Mouse (Mus musculus) MEL (cell line): ENCODE results near the gene Col18a1. TPM values are rescaled to one million over a fixed set of nuclear protein-coding genes. Genes with fewer than 3 reads are reported as not detected.
A peak's percentile ranks its signal among the peaks of the same experiment; 100 is the strongest.

Experiments
- DNase-seq: peaks from one replicate; pipeline ENCODE4 v3.0.0; 2011; ENCODE audit warnings: low read depth, low spot score
- H3K27ac ChIP-seq: 2 replicates; pipeline ENCODE4 v1.5.1; 2012; ENCODE audit warnings: low read depth, mild to moderate bottlenecking, control low read depth, low read length, moderate library complexity; ENCODE audit not compliant: control insufficient read depth
- H3K27me3 ChIP-seq, 2 experiments: fragments of 150-350 bp in 1 of 2; sonication (generic) in 1 of 2; 2 replicates each; pipeline ENCODE4 v1.6.1; 2012; ENCODE audit warnings: low read length in 2 of 2, mild to moderate bottlenecking in 2 of 2, improper control_type of control experiment in 1 of 2, moderate library complexity in 1 of 2; ENCODE audit not compliant: insufficient read depth in 2 of 2, control insufficient read depth in 1 of 2
- H3K36me3 ChIP-seq, 2 experiments: 2 replicates each; pipeline ENCODE4 v1.6.1; 2012 to 2014; ENCODE audit warnings: low read length in 2 of 2, improper control_type of control experiment in 1 of 2, inconsistent platforms in 1 of 2, mild to moderate bottlenecking in 1 of 2; ENCODE audit not compliant: insufficient read depth in 2 of 2, control insufficient read depth in 1 of 2
- H3K4me1 ChIP-seq, 2 experiments: fragments of 150-350 bp in 1 of 2; sonication (generic) in 1 of 2; 2 replicates each; pipeline ENCODE4 v1.6.1; 2012; ENCODE audit warnings: low read length in 2 of 2, improper control_type of control experiment in 1 of 2, mild to moderate bottlenecking in 1 of 2; ENCODE audit not compliant: insufficient read depth in 2 of 2, control insufficient read depth in 1 of 2
- H3K4me3 ChIP-seq, 2 experiments: fragments of 150-350 bp in 1 of 2; sonication (generic) in 1 of 2; 2 replicates each; pipeline ENCODE4 v1.5.1; 2012; ENCODE audit warnings: low read depth in 2 of 2, low read length in 2 of 2, mild to moderate bottlenecking in 2 of 2, moderate library complexity in 2 of 2, control low read depth in 1 of 2, improper control_type of control experiment in 1 of 2; ENCODE audit not compliant: control insufficient read depth in 1 of 2, insufficient read depth in 1 of 2
- H3K79me2 ChIP-seq: 2 replicates; pipeline ENCODE4 v1.6.1; 2012; ENCODE audit warnings: mild to moderate bottlenecking, low read length, moderate library complexity; ENCODE audit not compliant: control insufficient read depth, poor library complexity, insufficient read depth
- H3K9ac ChIP-seq: 2 replicates; pipeline ENCODE4 v1.6.1; 2012; ENCODE audit warnings: low read depth, mild to moderate bottlenecking, control low read depth, low read length, moderate library complexity; ENCODE audit not compliant: control insufficient read depth, poor library complexity, severe bottlenecking
- H3K9me3 ChIP-seq: fragments of 150-350 bp; sonication (generic); replicated peaks from 2 replicates; pipeline ENCODE4 v1.6.1; 2012; ENCODE audit warnings: mild to moderate bottlenecking, low read length, improper control_type of control experiment, moderate library complexity; ENCODE audit not compliant: insufficient read depth
- BHLHE40 ChIP-seq: IDR thresholded peaks from 2 replicates; pipeline ENCODE4 v1.6.1; 2012; ENCODE audit warnings: low read depth, mild to moderate bottlenecking, inconsistent platforms, low read length, improper control_type of control experiment, borderline replicate concordance
- CHD1 ChIP-seq: IDR thresholded peaks from 2 replicates; pipeline ENCODE4 v1.6.1; 2012; ENCODE audit warnings: low read depth, mild to moderate bottlenecking, inconsistent platforms, low read length, improper control_type of control experiment
- E2F4 ChIP-seq: IDR thresholded peaks from 2 replicates; pipeline ENCODE4 v1.6.1; 2011; ENCODE audit warnings: low read depth, low read length, improper control_type of control experiment, borderline replicate concordance
- EP300 ChIP-seq, 2 experiments: IDR thresholded peaks; 2 replicates each; pipeline ENCODE4 v1.6.1; 2011; ENCODE audit warnings: improper control_type of control experiment in 2 of 2, low read length in 2 of 2, low read depth in 1 of 2, mild to moderate bottlenecking in 1 of 2
- HCFC1 ChIP-seq: IDR thresholded peaks from 2 replicates; pipeline ENCODE4 v1.6.1; 2012; ENCODE audit warnings: low read depth, mild to moderate bottlenecking, inconsistent platforms, low read length, improper control_type of control experiment, moderate library complexity
- MAX ChIP-seq: IDR thresholded peaks from 2 replicates; pipeline ENCODE4 v1.6.1; 2011; ENCODE audit warnings: low read length, improper control_type of control experiment
- MAZ ChIP-seq: IDR thresholded peaks from 2 replicates; pipeline ENCODE4 v1.6.1; 2012; ENCODE audit warnings: low read depth, mild to moderate bottlenecking, inconsistent platforms, low read length, improper control_type of control experiment
- MYB ChIP-seq: IDR thresholded peaks from 2 replicates; pipeline ENCODE4 v1.6.1; 2011; ENCODE audit warnings: mild to moderate bottlenecking, low read depth, low read length, improper control_type of control experiment
- NELFE ChIP-seq: IDR thresholded peaks from 2 replicates; pipeline ENCODE4 v1.6.1; 2011; ENCODE audit warnings: low read depth, low read length, improper control_type of control experiment
- POLR2A ChIP-seq, 2 experiments: IDR thresholded peaks; 2 replicates each; pipeline ENCODE4 v1.6.1; 2011 to 2012; ENCODE audit warnings: low read length in 2 of 2, mild to moderate bottlenecking in 2 of 2, control low read depth in 1 of 2, improper control_type of control experiment in 1 of 2, low read depth in 1 of 2, moderate library complexity in 1 of 2; ENCODE audit not compliant: control insufficient read depth in 1 of 2, insufficient read depth in 1 of 2, poor library complexity in 1 of 2
- RAD21 ChIP-seq: IDR thresholded peaks from 2 replicates; pipeline ENCODE4 v1.6.1; 2011; ENCODE audit warnings: mild to moderate bottlenecking, low read depth, low read length, improper control_type of control experiment
- RCOR1 ChIP-seq: IDR thresholded peaks from 2 replicates; pipeline ENCODE4 v1.6.1; 2012; ENCODE audit warnings: low read depth, mild to moderate bottlenecking, inconsistent platforms, low read length, improper control_type of control experiment
- SIN3A ChIP-seq: IDR thresholded peaks from 2 replicates; pipeline ENCODE4 v1.6.1; 2012; ENCODE audit warnings: low read length, improper control_type of control experiment, inconsistent platforms
- SMC3 ChIP-seq: IDR thresholded peaks from 2 replicates; pipeline ENCODE4 v1.6.1; 2011; ENCODE audit warnings: low read depth, low read length, improper control_type of control experiment
- TBP ChIP-seq: IDR thresholded peaks from 2 replicates; pipeline ENCODE4 v1.8.0; 2011; ENCODE audit warnings: low read depth, low read length, improper control_type of control experiment
- TCF12 ChIP-seq: IDR thresholded peaks from 2 replicates; pipeline ENCODE4 v1.6.1; 2014; ENCODE audit warnings: low read depth, mild to moderate bottlenecking, inconsistent platforms, low read length, improper control_type of control experiment, moderate library complexity
- UBTF ChIP-seq: IDR thresholded peaks from 2 replicates; pipeline ENCODE4 v1.6.1; 2012; ENCODE audit warnings: low read depth, mild to moderate bottlenecking, inconsistent platforms, low read length, improper control_type of control experiment, moderate library complexity, borderline replicate concordance; ENCODE audit not compliant: insufficient read depth
- ZKSCAN1 ChIP-seq: IDR thresholded peaks from 2 replicates; pipeline ENCODE4 v1.6.1; 2012; ENCODE audit warnings: low read depth, mild to moderate bottlenecking, inconsistent platforms, low read length, improper control_type of control experiment, moderate library complexity
- ZMIZ1 ChIP-seq: IDR thresholded peaks from 2 replicates; pipeline ENCODE4 v1.6.1; 2012; ENCODE audit warnings: low read depth, mild to moderate bottlenecking, inconsistent platforms, low read length, improper control_type of control experiment, moderate library complexity
- ZNF384 ChIP-seq: IDR thresholded peaks from 2 replicates; pipeline ENCODE4 v1.6.1; 2012; ENCODE audit warnings: low read depth, mild to moderate bottlenecking, inconsistent platforms, low read length, improper control_type of control experiment
- polyA plus RNA-seq, 2 experiments: library from polyadenylated mRNA; stranded (reverse) in 1 of 2; unstranded in 1 of 2; fragments of >175 nt in 1 of 2; fragments of >200 nt in 1 of 2; gene quantifications; 2 replicates each; pipeline versions ENCODE4 v1.2.1 to v1.2.4; 2012; ENCODE audit warnings: low replicate concordance in 2 of 2, low read depth in 1 of 2; ENCODE audit not compliant: insufficient read length in 2 of 2, insufficient read depth in 1 of 2, missing spikeins in 1 of 2
- total RNA-seq: library from RNA; depleted of rRNA; stranded (reverse); fragments of 300-350 nt; gene quantifications from 2 replicates; pipeline ENCODE4 v1.2.3, GENCODE M21; 2012

The Col18a1 gene
- total and polyA plus RNA-seq, 3 experiments, result 0.46 to 1.3 TPM; not detected in 1

DNA sequence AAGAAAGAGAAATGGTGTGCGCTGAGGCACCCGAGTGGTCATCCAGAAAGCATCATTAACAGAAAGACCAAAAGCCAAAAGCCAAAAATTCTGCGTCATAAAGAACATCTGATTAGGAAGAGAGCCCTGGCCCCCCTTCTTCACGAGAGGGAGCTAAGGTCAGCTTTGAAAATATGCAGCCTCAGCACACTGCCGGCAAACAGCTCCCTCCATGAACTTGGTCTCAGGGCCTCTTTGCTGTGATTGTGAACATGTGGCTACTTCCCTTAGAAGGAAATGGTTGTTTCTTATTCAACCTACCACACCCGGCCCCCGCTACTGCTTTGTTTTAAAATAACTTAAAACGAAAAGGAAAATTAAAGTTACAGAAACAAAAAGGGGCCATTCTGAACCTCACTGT is 48.2 kb upstream of the Col18a1 start:
- no peak for TF ChIP-seq E2F4
- TF ChIP-seq RAD21, result no peak
- no peak for TF ChIP-seq MAX
- TF ChIP-seq RCOR1, result no peak
- no peak for TF ChIP-seq NELFE
- TF ChIP-seq MYB, result no peak
- no peak for TF ChIP-seq UBTF
- TF ChIP-seq POLR2A (IDR thresholded peaks at IDR 0.05; ENCODE audit: control insufficient read depth in 1 of 2, insufficient read depth in 1 of 2, low read depth in 1 of 2, low read length in 2 of 2, poor library complexity in 1 of 2), result no peak
- TF ChIP-seq ZNF384, result no peak
- Histone ChIP-seq H3K9ac (no peak overlapping the region), H3K36me3 (peaks cover 0 to 34% of the 10 kb centered on the region in 2 experiments; a peak in 2 of 4 replicates), H3K79me2 (no peaks in the 10 kb centered on the region), H3K9me3 (no peaks in the 10 kb centered on the region), H3K4me3 (no peak overlapping the region), H3K27ac (peak overlapping the region; percentile 7; the same call in 1 of the 2 replicates), H3K27me3 (no peaks in the 10 kb centered on the region), H3K4me1 (peaks cover 0 to 67% of the 10 kb centered on the region in 2 experiments; a peak in 3 of 4 replicates)
- DNase-seq, result no peak

DNA sequence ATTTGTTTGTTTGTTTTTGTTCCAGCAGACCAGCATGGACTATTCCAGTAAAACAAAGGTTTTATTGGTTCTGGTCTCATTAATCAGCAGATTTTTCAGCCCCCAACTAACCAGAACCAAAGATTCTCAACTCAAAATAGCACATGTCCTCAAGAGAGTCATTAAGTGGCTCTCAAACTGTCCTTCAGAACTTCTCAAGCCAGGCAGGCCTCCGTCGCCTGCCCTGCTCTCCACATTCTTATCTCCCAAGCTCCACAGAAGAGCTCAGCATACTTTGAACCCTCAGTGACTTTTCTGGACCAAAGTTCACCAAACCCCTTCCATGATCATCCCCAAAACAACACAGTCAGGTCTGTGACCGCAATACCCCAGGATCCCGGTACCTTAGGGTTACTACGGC is 47.1 kb upstream of the Col18a1 start:
- TF ChIP-seq ZKSCAN1 (no peak), TBP (no peak), BHLHE40 (no peak), TCF12 (no peak), SMC3 (no peak), ZMIZ1 (no peak), UBTF (no peak), MAZ (no peak), HCFC1 (no peak), EP300 (IDR thresholded peaks at IDR 0.05; ENCODE audit: low read depth in 1 of 2, low read length in 2 of 2) (no peak), CHD1 (no peak), SIN3A (no peak), ZNF384 (no peak)
- TF ChIP-seq, all 39 proteins: peak for 0
- Histone ChIP-seq H3K4me3 (no peak overlapping the region), H3K9ac (no peak overlapping the region), H3K27me3 (no peaks in the 10 kb centered on the region), H3K79me2 (no peaks in the 10 kb centered on the region), H3K27ac (no peak overlapping the region), H3K4me1 (peaks cover 0 to 63% of the 10 kb centered on the region in 2 experiments; a peak in 3 of 4 replicates), H3K9me3 (no peaks in the 10 kb centered on the region), H3K36me3 (peaks cover 0 to 31% of the 10 kb centered on the region in 2 experiments; a peak in 2 of 4 replicates)
- DNase-seq, result no peak
